Mouse (Mus musculus) frontal cortex, adult 2 months (tissue): ENCODE data around the gene Grid2ip. TPM values are rescaled to one million over a fixed set of nuclear protein-coding genes. Genes with fewer than 3 reads are reported as not detected.

Experiments
- DNase-seq, 2 experiments: peaks; one replicate each; pipeline ENCODE4 v3.0.0; 2022; ENCODE audit warnings: low spot score in 1 of 2; ENCODE audit errors: extremely low spot score in 1 of 2
- polyA plus RNA-seq: library from polyadenylated mRNA; depleted of rRNA; stranded (reverse); fragments of >200 nt; gene quantifications from 2 replicates; pipeline ENCODE4 v1.2.3, GENCODE M21; 2012; rRNA removed

Grid2ip gene
- 6.2 and 7.5 TPM in 2 replicates for polyA plus RNA-seq

DNA sequence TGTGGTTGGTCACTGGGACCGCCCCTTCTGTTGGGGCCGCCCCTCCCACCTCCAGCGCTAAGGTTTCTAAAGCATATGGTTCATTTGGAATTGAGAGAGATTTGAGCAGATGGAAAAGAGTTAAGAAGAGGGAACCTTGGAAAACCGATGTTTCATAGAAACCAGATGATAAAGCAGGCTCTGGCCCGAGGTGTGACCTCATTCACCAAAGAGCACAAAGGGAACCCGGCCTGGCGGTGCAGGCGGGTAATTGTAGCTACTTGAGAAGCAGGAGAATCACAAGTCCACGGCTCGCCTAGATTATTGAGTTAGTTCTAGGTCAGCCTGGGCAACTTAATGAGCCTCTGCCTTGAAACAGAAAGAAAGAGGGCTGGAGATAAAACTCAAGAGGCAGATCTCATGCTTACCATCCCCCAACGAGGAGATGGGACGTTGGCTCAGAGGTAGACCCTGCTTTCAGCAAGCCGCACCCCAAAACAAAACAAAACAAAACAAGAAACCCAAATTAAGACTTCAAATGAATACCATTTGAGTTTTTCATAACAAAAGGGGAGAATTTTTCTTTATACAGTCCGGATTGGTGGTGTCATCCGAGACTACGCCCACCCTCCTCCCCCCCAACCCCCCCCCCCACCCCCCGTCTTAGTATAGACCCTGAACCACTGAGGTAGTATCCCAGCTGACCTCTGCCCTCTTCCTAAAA lies at the start of gene Grid2ip:
Grid2ip (plus strand) TSS at position 653 of the 703 bp plus-strand sequence.
- no peak for DNase-seq

DNA sequence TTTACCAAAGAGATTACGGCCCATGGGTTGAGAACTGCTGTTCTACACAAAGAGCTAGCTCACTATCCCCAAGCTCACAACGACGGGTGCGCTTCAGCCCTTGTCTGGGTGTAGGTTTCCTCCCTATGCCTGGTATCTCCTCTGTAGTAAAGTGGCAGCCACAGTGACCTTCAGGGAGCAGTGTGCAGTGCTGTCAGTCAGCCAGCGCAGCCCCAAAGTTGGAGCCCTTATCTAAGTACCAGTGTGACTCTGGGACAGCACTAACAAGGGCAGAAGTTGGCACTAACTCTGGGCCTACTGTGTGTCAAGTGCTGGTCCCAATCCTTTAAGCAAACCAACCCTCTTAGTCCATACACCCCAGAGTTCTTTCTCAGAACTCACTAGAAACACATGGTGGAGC lies 48.3 kb upstream of the Grid2ip start:
- DNase-seq = no peak

DNA sequence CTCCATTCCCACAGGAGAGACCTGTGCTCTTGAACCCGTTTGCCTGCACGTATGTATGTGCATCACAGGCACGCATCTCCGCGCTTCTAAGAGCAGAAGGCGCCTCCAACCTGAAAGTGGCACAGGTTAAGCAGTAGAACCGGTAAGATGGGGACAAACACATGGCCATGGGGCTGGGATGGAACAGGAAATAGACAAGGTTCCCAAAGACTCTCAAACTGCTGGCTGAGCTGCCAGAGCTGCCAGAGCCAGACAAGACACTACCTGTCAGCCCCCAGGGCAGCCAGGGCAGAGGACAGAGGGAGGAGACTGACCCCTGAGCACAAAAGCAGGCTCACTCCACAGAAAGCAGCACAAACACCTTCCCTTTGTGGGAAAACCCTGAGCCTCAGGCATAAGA lies 47.2 kb upstream of the Grid2ip start:
- DNase-seq = no peak

DNA sequence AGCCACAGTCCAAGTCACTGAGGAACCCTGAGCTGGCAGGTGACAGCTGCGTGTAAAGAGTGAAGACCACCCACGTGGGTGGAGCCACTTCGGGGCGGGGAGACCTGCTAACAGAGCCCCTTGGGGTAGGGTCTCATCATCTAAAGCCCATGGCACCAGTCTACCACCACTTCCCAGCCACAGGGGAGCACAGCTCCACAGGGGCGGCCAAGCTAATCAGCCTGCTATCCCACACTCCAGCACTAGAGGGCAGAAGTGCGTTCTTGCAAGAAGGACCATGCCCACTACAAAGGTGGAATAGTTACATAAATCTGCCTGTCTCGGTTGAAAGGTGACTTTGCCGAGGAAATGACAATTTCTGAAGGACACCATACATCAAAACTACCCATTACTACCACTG lies 45.3 kb upstream of the Grid2ip start:
- peak; percentile 56 to 92 for DNase-seq

DNA sequence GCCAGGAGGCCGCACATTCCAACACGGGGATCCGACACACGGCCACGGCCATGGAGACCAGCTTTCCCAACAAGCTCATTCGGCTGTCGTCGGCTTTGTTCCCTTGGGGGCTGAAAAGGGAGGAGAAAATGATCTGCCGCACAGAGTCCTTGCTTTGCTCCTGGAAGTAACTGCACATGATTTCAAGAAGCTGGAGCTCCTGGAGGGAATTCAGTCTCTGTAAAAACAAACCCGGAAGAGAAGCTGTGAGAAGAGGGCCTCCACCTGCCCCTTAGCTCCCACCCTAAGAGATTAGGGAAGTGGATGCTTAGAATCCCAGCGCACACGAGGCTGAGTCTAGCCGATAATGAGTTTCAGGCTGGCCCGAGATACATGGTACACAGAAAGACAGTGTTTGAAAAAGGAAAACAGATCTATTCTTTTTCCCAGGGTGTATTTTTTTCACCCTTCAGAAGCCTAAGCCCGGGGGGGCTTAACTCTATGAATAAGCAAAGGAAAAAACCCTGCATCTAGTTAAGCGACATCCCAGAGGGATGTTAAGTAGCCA lies 42.9 kb upstream of the Grid2ip start:
- no peak for DNase-seq

DNA sequence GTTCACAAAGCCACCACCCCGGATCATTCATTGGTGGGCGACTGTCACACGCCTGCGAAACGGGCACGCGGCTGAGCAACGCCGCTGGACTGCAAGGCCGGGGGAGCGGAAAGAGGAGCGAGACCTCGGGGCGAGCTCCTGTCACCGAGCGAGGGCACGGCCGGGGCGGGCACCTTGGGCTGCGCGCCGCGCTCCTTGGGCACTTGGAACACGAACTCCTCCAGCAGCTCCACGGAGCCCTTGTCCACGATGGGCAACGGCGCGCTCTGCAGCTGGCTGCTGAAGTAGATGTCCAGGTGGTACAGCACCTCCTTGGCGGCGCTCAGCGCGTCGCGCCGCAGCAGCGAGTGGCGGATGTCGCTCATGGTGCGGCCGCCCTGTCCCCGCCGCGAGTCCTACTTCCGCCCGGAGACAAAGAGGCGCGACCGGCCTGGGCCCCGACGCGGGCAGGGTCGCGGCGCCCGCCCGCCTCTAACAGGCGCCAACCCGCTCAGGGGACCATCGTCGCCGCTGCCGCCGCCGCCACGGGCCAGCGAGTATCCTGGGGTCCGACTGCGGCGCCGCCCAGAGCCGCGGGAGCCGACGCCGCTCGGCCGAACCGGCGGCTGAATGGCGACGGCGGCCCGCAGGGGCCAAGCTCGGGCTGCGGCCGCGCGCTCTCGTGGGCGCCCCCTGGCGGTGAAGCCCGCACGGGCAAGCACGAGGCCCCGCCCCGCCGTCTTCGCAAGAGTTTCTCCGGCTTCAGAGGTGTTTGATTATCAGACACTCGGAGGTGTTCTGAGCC lies 42.2 kb upstream of the Grid2ip start, which contains the start of gene E130309D02Rik:
E130309D02Rik (minus strand) TSS at position 631 of the 784 bp plus-strand sequence.
- DNase-seq = peak; percentile 39 to 91

DNA sequence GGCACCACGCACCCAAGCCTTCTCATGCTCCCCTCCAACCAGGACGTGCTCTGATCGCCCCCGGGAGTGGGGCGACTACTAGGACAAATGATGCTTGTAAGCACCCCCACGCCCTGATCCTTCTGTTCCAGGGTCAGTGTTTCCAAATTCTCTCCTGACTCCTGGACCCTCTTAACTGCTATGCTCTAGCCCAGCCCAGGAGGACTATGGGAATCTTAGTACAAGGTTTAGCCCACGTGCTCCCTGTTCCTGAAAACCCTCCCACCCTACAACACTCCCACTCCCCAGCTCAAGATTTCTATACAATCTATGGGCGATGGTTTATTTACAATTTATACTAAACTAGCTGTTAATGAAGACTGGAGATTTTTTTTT lies 41.6 kb upstream of the Grid2ip start:
- DNase-seq = no peak

DNA sequence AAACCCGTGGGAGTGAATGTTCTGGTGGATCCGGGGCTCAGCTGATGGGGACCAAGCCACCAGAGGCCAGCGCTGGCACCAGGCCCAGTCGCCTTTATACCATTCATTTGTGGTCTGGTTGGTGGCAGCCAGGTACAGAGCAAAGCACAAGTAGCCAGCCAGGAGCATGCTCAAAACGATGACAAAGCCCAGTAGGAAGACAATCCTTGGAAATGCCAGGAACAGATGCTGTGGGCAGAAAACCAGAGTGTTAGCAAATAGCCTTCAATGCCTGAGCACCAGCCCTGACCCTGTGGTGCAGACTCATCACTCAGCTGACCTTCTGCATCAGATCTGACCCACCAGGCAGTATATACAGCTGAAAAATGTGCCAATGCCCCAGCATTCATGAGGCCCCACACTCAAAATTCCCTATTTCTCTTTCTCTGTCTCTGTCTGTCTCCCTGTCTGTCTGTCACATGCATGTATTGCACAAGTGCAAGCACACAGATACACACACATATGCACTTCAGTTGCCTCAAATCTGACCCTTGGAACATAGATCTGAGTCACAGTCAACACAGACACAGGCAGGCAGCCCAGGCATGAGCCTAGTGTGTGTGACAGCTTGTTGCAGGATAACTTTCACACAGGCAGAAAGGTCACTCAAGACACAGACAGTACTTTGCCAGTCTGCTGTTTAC lies 40.4 kb upstream of the Grid2ip start:
- no peak for DNase-seq

DNA sequence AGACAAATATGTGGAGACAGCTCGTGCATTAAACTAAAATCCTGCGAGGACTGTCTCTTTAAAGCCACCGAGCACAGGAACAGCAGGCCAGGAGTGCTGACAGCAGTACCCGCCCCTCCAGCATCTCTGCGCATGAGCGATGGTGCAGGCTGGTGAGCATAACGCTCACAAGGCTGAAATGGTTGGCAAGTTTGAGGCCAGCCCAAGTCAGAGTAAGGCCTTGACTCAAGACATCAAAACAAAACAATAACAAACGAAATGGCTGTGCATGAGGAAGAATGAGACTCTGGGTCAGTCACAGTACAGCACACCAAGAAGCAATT lies 39.9 kb upstream of the Grid2ip start:
- DNase-seq = no peak

DNA sequence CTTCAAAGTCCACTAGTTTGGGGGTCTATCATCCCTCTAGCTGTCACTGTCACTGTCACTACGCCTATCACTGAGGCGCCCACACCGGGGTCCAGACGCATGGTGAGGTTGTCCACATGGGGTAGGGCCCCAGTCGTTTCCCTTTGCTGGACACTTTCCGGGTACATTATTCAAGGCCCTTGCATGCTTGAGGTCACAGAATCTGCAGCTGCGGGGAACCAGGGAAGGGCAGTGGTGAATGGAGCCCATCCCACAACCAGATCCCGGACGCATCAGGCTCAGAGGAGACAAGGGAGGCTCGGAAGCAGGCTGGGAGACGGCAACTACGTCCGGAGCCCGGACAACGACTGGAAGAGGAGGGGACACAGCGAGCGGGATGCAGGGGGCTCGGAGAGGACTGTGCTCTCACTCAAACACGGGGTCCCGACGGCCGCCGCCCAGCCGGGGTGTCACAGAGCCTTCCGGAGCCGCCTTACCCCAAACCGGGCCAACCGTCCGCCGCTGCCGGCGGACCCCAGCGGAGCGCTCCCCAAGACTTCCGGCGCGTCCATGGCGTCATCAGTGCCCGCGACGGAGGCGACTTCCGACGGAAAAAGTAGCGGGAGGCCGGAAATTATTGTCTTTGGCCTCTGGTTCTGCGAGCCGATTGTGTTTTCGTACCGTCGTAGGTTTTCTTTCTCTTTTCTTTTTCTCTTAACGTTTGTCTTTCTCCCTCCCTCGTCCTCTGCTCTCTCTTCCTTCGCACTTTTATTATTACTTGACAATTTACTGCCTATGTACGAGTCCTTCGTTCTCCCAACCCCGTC lies 28.2 kb upstream of the Grid2ip start, which contains the start of gene Zdhhc4:
Zdhhc4 (minus strand) TSS at position 567 of the 806 bp plus-strand sequence.
- peak; percentile 58 to 96 for DNase-seq

DNA sequence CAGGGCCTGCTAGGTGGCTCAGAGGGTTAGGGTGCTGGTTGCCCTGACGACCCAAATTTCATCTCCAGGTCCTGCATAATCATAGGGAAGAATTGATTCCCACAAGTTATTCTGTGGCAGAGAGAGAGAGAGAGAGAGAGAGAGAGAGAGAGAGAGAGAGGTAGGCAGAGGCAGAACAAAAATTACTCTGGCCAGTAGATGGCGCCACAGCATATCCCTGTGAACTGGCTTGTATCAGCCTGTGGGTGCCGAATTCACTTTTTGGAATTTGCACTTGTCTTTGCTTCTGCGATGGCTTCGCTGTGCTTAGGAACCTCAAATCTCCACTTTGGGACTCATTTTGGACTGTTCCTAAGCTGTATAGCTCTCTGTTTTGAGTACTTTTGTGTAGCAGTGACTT lies 23.3 kb upstream of the Grid2ip start:
- peak; percentile 66 to 95 for DNase-seq

DNA sequence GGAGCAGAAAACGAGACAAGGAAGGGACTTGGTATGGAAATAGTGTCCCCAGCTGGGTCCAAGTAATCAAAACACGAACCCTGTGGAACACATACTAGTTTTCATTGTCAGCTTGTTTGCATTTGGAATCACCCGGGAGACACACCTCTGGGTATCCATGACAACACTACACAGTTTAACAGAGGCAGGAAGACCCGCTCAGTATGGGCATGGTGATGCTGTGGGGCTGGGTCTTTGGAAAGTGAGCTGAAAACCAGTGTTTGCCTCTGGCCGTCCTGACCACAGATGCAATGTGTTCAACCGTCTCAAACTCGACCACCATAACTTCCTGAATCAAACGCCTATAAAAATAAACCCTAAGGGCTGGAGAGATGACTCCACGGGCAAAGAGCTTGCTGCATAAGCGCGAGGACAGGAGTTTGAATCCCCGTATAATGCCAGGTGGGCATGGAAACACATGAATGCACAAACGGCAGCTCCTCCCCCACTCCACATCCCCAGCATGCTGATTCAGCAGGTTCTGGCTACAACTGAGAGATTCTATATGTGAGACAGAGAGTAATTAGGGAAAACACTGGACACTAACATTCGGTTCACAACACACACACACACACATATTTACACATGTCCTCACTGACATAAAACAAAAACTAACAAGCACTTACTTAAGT lies 22.6 kb upstream of the Grid2ip start:
- DNase-seq = no peak

DNA sequence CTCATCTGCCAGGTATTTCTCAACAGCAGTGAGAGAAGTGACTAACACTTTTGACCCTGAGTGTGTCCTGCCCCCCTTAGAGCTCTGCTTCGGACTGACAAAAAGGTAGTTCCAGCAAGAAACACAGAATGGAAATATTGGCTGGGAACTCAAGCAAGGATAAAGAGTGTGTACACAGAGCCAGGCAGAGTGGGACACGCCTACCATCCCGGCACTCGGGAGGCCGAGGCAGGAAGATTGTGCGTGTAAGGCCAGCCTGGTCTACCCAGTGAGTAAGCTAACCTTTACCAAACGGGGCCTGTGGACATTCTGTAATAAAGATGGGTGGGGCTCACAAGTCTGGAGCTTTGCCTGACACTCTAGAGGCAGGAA lies 22.1 kb upstream of the Grid2ip start:
- DNase-seq = no peak

DNA sequence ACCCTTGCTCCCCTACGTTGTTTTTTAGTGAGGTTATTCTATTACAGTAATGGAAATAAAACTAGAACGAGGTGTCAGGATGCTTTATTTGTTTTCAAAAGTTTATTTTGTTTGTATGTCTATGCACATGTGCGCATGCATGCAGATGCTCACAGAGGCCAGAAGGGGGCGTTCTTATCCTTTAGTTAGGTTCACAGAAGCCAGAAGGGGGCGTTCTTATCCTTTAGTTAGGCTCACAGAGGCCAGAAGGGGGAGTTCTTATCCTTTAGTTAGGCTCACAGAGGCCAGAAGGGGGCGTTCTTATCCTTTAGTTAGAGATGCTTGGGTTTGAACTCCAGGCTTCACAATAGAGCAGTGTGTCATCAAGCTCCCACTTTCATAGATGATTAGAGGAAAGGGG lies 20.6 kb upstream of the Grid2ip start:
- DNase-seq = no peak

DNA sequence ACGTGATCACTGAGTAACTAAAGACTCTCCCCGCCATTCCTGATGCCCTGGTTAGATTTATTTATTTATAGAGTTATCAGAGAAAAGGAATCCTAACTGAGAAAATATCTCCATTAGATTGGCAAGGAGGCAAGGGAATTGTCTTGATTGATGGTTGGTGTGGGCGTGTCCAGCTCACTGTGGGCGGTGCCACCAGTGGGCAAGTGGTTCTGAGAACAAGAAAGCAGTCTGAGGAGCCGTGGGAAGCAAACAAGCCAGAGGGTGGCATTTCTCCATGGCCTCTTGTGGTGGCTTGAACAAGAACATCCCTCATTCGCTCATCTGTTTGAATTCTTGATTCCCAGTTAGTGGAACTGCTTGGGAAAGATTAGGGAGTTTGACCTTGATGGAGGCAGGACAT lies 17.5 kb upstream of the Grid2ip start:
- no peak for DNase-seq

DNA sequence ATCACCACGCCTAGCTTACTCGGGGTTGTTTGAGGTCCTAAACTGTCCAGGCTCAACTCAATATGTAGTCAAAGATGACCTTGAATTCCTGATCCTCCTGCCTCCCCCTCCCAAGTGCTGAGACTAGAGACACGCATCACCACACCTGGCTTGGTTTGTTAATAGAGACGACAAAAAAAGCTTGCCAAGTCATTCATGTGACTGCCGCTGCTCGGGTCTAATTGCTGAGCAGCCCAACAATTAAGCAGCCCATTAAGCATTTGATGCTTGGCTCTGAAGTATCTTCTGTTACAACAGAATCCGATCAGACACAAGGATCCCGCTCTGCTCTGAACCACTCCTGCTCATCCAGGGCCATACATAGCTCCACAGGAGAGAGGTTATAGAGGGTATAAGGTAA lies 10.8 kb upstream of the Grid2ip start:
- DNase-seq = no peak

DNA sequence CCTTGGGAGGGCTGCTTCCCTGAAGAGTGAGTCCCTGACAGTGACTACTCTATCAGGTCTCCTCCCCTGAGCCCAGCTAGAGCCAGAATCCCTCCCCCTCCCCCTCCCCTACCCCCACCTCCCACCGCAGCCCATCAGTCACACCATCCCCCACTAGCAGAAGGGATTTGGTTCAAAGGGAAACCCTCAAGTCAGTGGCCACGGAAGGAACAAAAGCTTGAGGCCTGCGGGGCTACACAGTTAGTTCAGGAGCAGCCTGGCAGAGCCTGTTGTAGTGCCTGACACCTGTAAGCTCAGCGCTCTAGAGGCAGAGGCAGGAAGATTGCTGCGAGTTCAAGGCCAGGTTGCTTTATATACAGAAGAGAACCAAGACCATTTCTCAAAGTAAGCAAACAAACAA lies 1.1 kb upstream of the Grid2ip start:
- DNase-seq = no peak

DNA sequence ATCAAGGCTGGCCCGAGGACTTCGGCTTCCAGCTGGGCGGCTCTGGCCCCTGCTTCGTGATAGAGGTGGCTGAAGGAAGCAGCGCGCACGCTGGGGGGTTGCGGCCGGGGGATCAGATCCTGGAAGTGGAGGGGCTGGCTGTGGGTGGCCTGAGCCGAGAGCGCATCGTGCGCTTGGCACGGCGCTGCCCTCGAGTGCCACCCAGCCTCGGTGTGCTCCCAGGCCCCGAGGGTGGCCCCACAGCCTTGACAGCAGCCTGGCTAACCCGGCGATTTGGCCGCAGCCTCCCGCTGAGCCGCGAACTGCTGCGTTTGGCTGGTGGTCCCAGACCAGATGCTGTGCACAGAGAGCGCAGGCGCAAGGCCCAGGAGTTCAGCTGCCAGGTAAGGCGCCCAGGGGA lies 426 bp downstream of the Grid2ip start:
- DNase-seq = no peak

DNA sequence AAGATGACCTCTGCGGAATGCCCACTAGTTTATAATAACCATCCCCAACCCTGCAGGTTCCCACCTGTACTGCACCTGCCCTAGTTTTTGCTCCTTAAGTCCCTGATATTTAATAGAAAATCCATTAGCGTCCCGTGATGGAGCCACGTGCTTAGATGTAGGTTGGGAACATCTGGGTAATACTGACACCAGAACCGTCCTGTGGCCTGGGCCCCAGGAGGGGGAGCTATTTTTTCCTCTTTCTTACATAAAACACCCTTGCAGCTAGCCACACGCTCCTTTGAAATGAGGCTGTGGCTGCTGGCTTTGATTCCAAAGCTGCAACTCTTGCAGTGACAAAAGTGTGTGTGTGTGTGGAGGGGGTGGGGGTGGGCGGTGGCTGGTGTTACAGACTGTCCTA lies 2.1 kb downstream of the Grid2ip start:
- DNase-seq = peak in 1 of 2 experiments; percentile 13

DNA sequence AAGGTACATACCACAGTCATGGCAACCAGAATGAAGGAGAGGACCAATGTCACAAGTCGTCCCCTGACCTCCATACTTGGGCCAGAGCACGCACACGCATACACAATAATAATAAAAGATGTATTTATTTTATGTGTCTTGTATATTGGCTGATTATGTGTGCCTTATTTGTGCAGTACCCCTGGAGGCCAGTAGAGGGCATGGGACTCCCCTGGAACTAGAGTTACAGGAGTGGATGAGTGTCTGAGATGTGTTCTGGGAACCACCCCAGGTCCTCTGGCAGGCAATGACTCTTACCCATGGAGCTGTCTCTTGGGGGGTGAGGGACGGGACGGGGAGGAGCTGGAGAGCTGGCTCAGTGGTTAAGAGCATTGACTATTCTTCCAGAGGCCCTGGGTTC lies 2.9 kb downstream of the Grid2ip start:
- DNase-seq = no peak
